Mouse (Mus musculus) bone marrow, adult 2 months (tissue): ENCODE measurements at regions not wholly inside any gene's neighbourhood (a gene's known extent, or its start where the extent isn't known, plus 50 kb on each side); places are given as distances from the start of the nearest gene placed in this dataset.

Experiments
- CTCF ChIP-seq: fragments of 200-500 bp; IDR thresholded peaks from 2 replicates; pipeline ENCODE4 v1.5.1; 2011; ENCODE audit warnings: low read length, control low read depth; ENCODE audit not compliant: control insufficient read depth, insufficient read depth
- POLR2A ChIP-seq: fragments of 200-500 bp; IDR thresholded peaks from 2 replicates; pipeline ENCODE4 v1.6.1; 2011; ENCODE audit warnings: low read depth, mild to moderate bottlenecking, control low read depth, low read length, borderline replicate concordance; ENCODE audit not compliant: control insufficient read depth

- no peak for TF ChIP-seq POLR2A
- TF ChIP-seq CTCF, result no peak
These were observed 354.2 kb upstream of the Hs6st1 start for GRCm38 (mm10) chr1:35713961-35714360.
